Mouse (Mus musculus) B cell, adult 67 days (primary cell): ENCODE measurements around the gene Cd86. TPM values are rescaled to one million over a fixed set of nuclear protein-coding genes. Genes with fewer than 3 reads are reported as not detected.

Experiments used
- total RNA-seq, 2 experiments: library from RNA; stranded (reverse); gene quantifications; 4 replicates each; pipeline ENCODE4 v1.2.4; 2023

The Cd86 gene
- 100 to 1,000 TPM; 148 to 156 TPM for total RNA-seq

DNA sequence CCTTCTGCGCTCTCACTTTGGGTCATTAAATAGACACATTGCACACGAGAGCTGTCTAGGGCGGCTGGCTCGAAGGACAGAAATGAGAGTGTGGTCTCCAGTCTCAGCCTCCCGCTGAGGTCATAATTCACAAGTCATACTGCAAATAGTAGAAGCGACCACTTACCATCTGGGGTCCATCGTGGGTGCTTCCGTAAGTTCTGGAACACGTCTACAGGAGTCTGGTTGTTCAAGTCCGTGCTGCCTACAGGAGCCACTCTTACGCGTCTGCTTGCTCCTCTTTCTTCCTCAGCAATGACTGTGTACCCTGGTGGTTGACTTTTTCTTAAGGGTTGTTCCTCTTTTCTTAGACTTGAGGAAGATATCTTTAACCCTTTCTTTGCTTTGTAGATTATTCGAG is at the start of gene Cd86:
Gene Cd86 (minus strand): TSS at position 300 of the 400 bp plus-strand sequence.

DNA sequence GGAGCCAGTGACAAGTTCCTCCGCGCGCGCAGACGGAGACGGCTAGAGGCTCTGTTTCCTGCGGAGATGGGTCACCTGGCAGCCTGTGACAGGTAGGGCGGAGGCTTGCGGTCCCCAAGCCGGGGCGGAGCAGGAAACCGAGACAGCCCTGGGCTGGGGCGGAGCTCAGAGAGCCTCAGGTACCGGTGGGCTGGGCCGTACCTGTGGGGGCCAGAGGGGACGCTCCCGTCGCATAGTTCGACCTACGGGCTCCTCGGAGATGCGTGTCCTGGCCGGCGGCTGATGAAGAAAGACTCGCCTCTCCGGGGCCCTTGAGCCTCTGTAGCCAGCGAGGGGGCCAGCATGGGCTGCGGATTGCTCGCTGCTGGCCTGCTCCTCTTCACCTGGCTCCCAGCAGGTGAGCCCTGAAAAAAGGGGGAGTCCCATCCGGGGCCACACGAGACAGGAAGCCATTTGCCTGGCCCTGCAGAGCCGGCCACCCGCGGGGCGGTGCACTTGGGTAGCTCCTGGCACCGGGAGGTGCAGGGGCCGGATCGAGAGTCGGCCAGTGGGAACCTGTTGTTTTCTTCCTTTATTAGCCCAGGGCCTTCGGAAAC is 28.0 kb upstream of the Cd86 start, which contains the start of gene Ildr1:
Gene Ildr1 (plus strand): TSS at position 161 of the 596 bp plus-strand sequence.

DNA sequence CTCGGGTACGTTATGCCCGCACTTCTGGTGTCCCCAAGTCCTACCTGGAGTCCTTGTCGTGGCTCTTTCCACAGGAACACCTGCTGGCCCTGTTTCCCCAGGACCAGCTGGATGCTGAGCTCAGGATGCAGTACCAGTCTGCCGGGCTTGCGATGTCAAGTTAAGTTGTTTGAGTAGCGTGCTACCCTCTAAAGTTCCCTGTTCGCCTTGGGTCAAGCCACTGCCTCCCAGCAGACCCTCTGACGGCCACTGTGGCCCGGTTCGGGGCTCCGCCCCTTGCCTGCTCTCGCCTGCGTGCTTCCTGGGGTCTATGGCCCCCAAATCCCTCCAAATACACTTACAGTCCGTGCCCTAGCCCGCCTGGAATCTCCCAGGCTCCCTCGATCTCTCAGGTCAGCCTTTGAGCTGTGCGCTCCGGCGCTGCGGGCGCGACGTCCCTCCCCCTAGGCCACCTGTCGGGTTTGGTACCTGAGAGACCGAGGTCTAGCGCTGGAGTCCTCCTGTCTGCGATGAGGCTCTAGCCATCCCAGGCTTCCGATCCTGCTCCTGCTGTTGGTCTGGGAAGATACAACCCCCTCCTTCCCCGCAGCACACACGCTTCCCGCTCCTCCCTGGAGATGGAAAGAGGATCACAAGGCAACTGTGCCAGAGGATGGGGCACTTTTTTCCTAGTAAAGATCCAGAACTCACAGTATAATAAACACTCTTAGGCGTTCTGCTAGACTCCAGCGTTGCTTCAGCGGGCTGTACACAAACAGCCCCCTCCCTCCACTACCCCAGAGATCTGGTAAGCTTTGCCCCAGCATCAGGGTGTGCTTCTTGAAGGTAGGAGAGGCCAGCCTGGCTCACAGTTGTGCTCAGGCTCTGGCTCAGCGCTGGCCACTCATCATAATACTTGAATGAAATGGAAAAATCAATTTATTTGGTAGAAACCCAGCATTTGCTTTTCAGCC is 104.2 kb downstream of the Cd86 start, which contains the start of gene Casr:
Gene Casr (minus strand): TSS at position 756 of the 953 bp plus-strand sequence.

Other genes with a start within 250 kb of the Cd86 start
- gene Stfa3, start 210.7 kb downstream of the Cd86 start, total RNA-seq, result not detected
- not detected for gene Casr, start 103.9 kb downstream of the Cd86 start, total RNA-seq
- gene Ildr1, start 27.9 kb upstream of the Cd86 start, total RNA-seq, result 10 to 100 TPM; 14.5 to 14.8 TPM
- gene Slc15a2, start 118.9 kb upstream of the Cd86 start, total RNA-seq, result 10 to 100 TPM; 14.0 to 27.3 TPM
- 10 to 100 TPM; 66.9 to 72.6 TPM for gene Iqcb1, start 162.3 kb upstream of the Cd86 start, total RNA-seq
- 10 to 100 TPM; 13.5 to 14.1 TPM for gene Eaf2, start 208.9 kb upstream of the Cd86 start, total RNA-seq
- gene Golgb1, start 209.1 kb upstream of the Cd86 start, total RNA-seq, result 10 to 100 TPM; 35.6 to 45.4 TPM